Mouse (Mus musculus) megakaryocyte-erythroid progenitor cell, adult 5 weeks (primary cell): ENCODE data around the gene Tsc22d3. TPM values are rescaled to one million over a fixed set of nuclear protein-coding genes. Genes with fewer than 3 reads are reported as not detected.

Experiments used
- polyA plus RNA-seq: library from polyadenylated mRNA; stranded (reverse); fragments of >175 nt; gene quantifications from 2 replicates; pipeline ENCODE4 v1.2.3, GENCODE M21; 2012

Gene Tsc22d3
- 61.6 and 65.4 TPM in 2 replicates for polyA plus RNA-seq

DNA sequence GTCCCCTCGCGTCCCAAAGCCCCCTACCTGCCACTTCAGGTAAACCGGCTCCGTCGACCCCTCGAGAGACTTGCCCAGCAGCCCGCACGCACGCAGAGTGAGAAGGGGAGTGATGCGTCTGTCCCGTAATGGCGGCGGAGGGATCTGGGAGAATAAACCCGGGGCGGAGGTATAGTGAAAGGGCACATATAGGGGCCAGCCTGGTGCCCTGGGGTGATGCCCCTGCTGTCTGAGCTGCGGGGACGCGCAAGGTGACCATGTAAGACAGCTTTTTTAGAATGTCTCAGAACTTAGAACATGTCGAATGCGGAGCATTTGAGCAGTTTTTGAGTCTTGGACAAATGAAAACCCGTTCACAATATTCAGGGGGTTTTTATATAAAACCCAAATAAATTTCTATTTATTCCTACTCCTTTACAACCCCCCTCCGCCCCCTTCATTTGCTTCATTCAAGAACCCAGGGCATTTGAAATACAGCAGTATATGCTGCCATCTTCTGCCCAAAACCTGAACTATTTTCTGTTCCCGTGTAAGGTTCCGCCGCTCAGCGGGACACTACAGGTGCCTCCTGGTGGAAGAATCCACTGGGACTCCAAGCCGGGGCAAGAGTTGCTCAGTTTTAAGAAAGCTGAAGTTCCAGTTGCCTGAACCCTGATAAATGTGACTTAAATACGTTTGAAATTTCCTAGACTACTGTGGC lies at the start of gene Tsc22d3:
TSS of gene Tsc22d3 (minus strand) at position 250 of the 700 bp plus-strand sequence.

Other genes with a start within 250 kb of the Tsc22d3 start
- gene Prps1, start 144.0 kb downstream of the Tsc22d3 start, polyA plus RNA-seq: 4.2 and 5.6 TPM in 2 replicates
- 0.06 TPM in 1 of 2 replicates, not detected in the other for gene Mid2, start 63.9 kb upstream of the Tsc22d3 start, polyA plus RNA-seq
- not detected in 2 replicates for gene Tex13b, start 212.8 kb upstream of the Tsc22d3 start, polyA plus RNA-seq